Mouse (Mus musculus) testis, adult 10 weeks (tissue): ENCODE results near the gene Nanos2. TPM values are rescaled to one million over a fixed set of nuclear protein-coding genes. Genes with fewer than 3 reads are reported as not detected.

Experiments used
- polyA plus RNA-seq: library from polyadenylated mRNA; stranded (reverse); fragments of 350-450 nt; fragmentation: Illumina TruSeq; extraction: RNeasy Lipid Tissue Mini Kit (QIAGEN cat#74804); gene quantifications from one replicate; pipeline ENCODE4 v1.2.3, GENCODE M21; 2014; ENCODE audit warnings: low read depth, low replicate concordance

The Nanos2 gene
- not detected for polyA plus RNA-seq

GRCm38 (mm10) chr7:18987100-18987499 is at the start of gene Nanos2:
TSS of gene Nanos2 (plus strand) at chr7:18987400.

GRCm38 (mm10) chr7:18990601-18991295 is 3.5 kb downstream of the Nanos2 start, which contains the start of gene Mypop:
TSS of gene Mypop (plus strand) at chr7:18991245.

DNA sequence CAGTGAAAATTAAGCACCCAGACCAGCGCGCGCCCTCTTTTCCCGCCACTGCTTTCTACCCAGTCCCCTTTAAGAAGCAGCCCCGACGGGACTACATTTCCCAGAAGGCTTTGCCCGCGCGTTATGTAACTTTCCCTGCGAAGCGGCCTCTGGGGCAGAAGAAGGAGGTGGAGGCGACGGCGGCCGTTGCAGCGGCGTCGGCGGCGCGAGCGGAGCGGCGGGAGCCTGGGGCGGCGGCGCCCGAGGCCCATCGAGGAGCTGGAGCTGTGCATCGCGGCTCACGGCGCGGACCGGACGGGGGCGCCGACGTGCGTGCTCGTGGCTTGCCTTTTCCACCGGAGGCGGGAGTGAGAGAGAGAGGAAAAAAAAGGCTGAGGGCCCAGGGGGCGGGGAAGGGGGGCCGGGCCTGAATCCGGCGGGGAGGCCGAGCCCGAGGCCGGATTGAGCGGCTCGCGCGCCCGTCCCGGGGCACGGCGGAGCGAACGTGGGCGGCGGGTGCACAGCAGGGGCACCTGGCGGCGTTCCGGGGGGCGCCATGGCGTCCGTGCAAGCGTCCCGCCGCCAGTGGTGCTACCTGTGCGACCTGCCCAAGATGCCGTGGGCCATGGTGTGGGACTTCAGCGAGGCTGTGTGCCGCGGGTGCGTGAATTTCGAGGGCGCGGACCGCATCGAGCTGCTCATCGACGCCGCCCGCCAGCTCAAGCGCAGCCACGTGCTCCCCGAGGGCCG is 16.9 kb downstream of the Nanos2 start, which contains the start of gene Irf2bp1:
TSS of gene Irf2bp1 (plus strand) at position 143 of the 729 bp plus-strand sequence.

DNA sequence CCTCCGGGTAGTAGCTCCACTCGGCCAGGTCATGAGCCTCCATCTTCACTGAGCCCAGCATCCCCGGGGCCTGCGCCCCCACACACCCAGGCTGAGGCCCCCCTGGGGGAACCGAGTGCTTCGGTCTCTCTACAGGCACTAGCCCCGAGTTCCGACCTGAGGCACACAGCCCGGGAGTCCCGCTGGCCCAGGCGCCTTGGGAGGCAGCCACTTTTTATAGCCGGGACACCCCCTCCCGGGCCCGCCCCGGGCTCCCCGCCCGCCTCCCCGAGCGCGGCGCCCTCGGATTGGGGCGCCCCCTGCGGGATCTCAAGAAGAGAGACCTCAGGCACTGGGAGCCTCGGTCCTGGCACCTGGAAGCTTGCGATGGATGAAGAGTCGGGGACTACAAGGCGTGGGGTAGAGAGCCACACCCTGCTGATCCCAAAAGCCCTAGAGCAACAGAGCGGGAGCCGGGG is 36.2 kb downstream of the Nanos2 start, which contains the start of gene Foxa3:
TSS of gene Foxa3 (minus strand) at position 182 of the 458 bp plus-strand sequence.

DNA sequence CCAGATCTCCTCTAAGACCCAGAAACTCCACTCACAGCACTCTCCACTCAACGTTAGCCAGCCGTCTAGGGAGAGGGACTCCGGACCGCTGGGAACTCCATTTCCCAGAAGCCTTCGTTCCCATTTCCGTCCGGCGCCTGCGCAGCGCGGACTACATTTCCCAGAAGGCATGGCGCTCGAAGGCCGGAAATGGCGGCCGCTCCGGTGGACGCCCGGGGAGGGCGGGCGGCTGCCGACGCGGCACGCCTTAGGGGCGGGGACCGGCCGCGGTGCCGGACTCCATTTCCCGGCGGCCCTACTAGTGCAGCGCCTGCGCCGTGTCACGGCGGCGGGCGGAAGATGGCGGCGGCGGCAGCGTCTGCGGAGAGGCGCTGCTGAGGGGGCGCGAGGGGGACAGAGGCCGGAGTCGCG is 36.9 kb downstream of the Nanos2 start, which contains the start of gene Sympk:
TSS of gene Sympk (plus strand) at position 282 of the 411 bp plus-strand sequence.

Other genes starting within 250 kb of the Nanos2 start
- 3.5 TPM for gene Psg19, start 188.9 kb upstream of the Nanos2 start, polyA plus RNA-seq
- 1.5 TPM for gene Psg17, start 165.8 kb upstream of the Nanos2 start, polyA plus RNA-seq
- 1.1 TPM for gene Mill2, start 147.4 kb upstream of the Nanos2 start, polyA plus RNA-seq
- not detected for gene Pglyrp1, start 116.1 kb upstream of the Nanos2 start, polyA plus RNA-seq
- 2.5 TPM for gene Ccdc61, start 77.0 kb upstream of the Nanos2 start, polyA plus RNA-seq
- gene Nova2, start 61.5 kb upstream of the Nanos2 start, polyA plus RNA-seq: 0.66 TPM
- 1.3 TPM for gene Mypop, start 3.8 kb downstream of the Nanos2 start, polyA plus RNA-seq
- 0.39 TPM for gene Irf2bp1, start 16.6 kb downstream of the Nanos2 start, polyA plus RNA-seq
- 0.42 TPM for gene Foxa3, start 36.1 kb downstream of the Nanos2 start, polyA plus RNA-seq
- gene Sympk, start 37.0 kb downstream of the Nanos2 start, polyA plus RNA-seq: 12.0 TPM
- 9.7 TPM for gene Rsph6a, start 67.3 kb downstream of the Nanos2 start, polyA plus RNA-seq
- gene Dmwd, start 88.8 kb downstream of the Nanos2 start, polyA plus RNA-seq: 2.8 TPM
- gene Dmpk, start 96.4 kb downstream of the Nanos2 start, polyA plus RNA-seq: 2.4 TPM
- 0.25 TPM for gene Six5, start 107.2 kb downstream of the Nanos2 start, polyA plus RNA-seq
- gene Gm4969, start 131.0 kb downstream of the Nanos2 start, polyA plus RNA-seq: 5.8 TPM
- gene Fbxo46, start 132.5 kb downstream of the Nanos2 start, polyA plus RNA-seq: 0.88 TPM
- gene Qpctl, start 161.9 kb downstream of the Nanos2 start, polyA plus RNA-seq: 3.1 TPM
- 5.1 TPM for gene Snrpd2, start 162.3 kb downstream of the Nanos2 start, polyA plus RNA-seq
- gene Gipr, start 178.7 kb downstream of the Nanos2 start, polyA plus RNA-seq: 3.4 TPM
- 0.31 TPM for gene Eml2, start 189.0 kb downstream of the Nanos2 start, polyA plus RNA-seq
- gene Gpr4, start 225.1 kb downstream of the Nanos2 start, polyA plus RNA-seq: 2.3 TPM
- gene Opa3, start 240.9 kb downstream of the Nanos2 start, polyA plus RNA-seq: 3.4 TPM